8 mouse cellular contexts compared by ENCODE assay signal in the genomic region with DNA sequence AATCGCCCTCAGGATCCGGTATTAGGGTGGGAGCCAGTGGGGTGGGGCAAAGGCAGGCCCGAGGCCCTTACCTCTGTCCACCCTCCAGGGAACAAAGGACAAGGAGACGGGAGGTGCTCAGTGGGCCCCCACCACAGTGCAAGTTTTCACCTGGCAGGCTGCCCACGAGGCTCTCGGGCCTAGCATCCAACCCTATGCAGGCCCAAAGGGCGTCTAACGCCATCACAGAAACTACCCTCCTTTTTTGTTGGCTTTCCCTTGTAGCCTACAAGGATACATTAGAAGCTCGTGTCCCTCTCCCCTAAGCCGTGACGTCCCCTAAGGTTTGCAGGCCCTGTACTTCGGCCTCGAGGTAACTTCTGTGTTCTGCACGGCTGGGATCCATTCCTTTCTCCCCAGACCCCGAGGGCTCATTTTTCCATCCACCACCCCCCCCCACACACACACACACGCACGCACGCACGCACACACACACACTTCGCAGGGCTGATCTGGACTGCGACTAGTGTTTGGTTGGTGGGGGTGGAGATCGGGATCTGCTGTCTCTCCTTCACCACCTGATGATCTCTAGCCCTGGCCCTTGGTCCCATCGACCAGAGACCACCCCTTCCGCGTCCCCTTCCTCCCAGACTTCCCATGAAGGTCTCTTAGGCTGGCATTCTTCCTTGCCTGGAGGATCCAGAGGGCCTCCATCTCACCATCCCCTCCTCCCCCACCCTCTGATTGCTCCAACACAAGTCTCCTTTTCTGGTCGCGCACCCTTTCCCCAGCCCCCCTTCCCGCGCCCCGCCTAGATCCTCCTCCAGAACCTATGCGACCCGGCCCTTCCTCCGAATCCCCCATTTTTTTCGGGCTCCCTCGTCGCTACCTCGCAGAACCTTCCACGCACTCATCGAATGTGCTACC. TPM values are rescaled to one million over a fixed set of nuclear protein-coding genes. Genes with fewer than 3 reads are reported as not detected.
DNase-seq lines count a peak whose midpoint lies in the region; ATAC-seq and TF ChIP-seq lines count a peak whose summit lies in the region.

No protein-coding gene starts in this region.

- DNase-seq in CD4-positive, CD25-positive, alpha-beta regulatory T cell, adult 2 months (ENCODE audit: low read depth, low spot score), result peak; percentile 40
- DNase-seq in R1 (ENCODE audit: low read depth, low spot score), result peak; percentile 68
- DNase-seq in cerebellum, postnatal 25 days, result peak; percentile 73 to 78
- DNase-seq in kidney, adult 2 months, result peak; percentile 72
- DNase-seq in liver, embryonic 14.5 days (ENCODE audit: low read depth in 3 of 3, low spot score in 3 of 3), result no peak

- peak; percentile 31 for ATAC-seq in granulocyte monocyte progenitor cell, adult 5-6 weeks (replicated peaks; ENCODE audit: poor library complexity, severe bottlenecking)
- peak; percentile 25 for ATAC-seq in liver, embryonic 14.5 days (ENCODE audit: insufficient read depth)
- peak; percentile 75 for ATAC-seq in neural tube, embryonic 14.5 days (ENCODE audit: low read depth)
- no peak for ATAC-seq in monocyte, adult 5-6 weeks (replicated peaks; ENCODE audit: insufficient number of reproducible peaks, low FRiP score, low TSS enrichment, poor library complexity, severe bottlenecking)

- peaks cover 17% of the 10 kb centered on the region for H3K4me1 ChIP-seq in kidney, adult 2 months (ENCODE audit: control insufficient read depth, insufficient read depth, low read length)
- peaks cover 7 to 22% of the 10 kb centered on the region in 2 experiments for H3K4me1 ChIP-seq in liver, embryonic 14.5 days (replicated peaks; ENCODE audit: control insufficient read depth in 2 of 2, insufficient read depth in 2 of 2, low read length in 1 of 2)
- H3K4me1 ChIP-seq in neural tube, embryonic 14.5 days (ENCODE audit: control insufficient read depth, insufficient read depth, low read length), result peaks cover 18% of the 10 kb centered on the region; the same call in 1 of the 2 replicates

- H3K4me2 ChIP-seq in liver, embryonic 14.5 days (ENCODE audit: low read depth), result peak overlapping the region; percentile 78
- peak overlapping the region; percentile 98 for H3K4me2 ChIP-seq in neural tube, embryonic 14.5 days (ENCODE audit: low read depth, low read length)

- TF ChIP-seq POLR2A in kidney, adult 2 months (IDR thresholded peaks at IDR 0.05; ENCODE audit: low read depth, low read length), result peak; percentile 8

- TF ChIP-seq EP300 in liver, embryonic 14.5 days (IDR thresholded peaks at IDR 0.05; ENCODE audit: low read depth), result no peak

- peak overlapping the region; percentile 96 for H3K4me3 ChIP-seq in kidney, adult 2 months (ENCODE audit: insufficient read depth, low read depth, low read length)
- H3K4me3 ChIP-seq in liver, embryonic 14.5 days (ENCODE audit: insufficient read depth in 1 of 2, low read depth in 2 of 2, low read length in 2 of 2), result peak overlapping the region; percentile 67 to 82
- peak overlapping the region; percentile 75 for H3K4me3 ChIP-seq in neural tube, embryonic 14.5 days (ENCODE audit: low read depth, low read length)

- peak overlapping the region; percentile 79 for H3K27ac ChIP-seq in kidney, adult 2 months (ENCODE audit: insufficient read depth, low read depth, low read length)
- peak overlapping the region; percentile 6 for H3K27ac ChIP-seq in liver, embryonic 14.5 days
- H3K27ac ChIP-seq in neural tube, embryonic 14.5 days (ENCODE audit: low read depth, low read length), result peak overlapping the region; percentile 93

- no peaks in the 10 kb centered on the region for H3K9me3 ChIP-seq in liver, embryonic 14.5 days (ENCODE audit: control insufficient read depth, low read length)
- no peaks in the 10 kb centered on the region for H3K9me3 ChIP-seq in neural tube, embryonic 14.5 days (ENCODE audit: control insufficient read depth, low read length)

- peak overlapping the region; percentile 80 for H3K9ac ChIP-seq in liver, embryonic 14.5 days (replicated peaks)
- H3K9ac ChIP-seq in neural tube, embryonic 14.5 days (replicated peaks; ENCODE audit: low read depth, low read length), result peak overlapping the region; percentile 88

- TF ChIP-seq CTCF in kidney, adult 2 months (conservative IDR thresholded peaks at IDR 0.05; ENCODE audit: insufficient read depth, insufficient read length, low read depth, low read length), result no peak
- TF ChIP-seq CTCF in liver, embryonic 14.5 days (IDR thresholded peaks at IDR 0.05; ENCODE audit: low read depth), result no peak

- WGBS in kidney, adult 2 months, result under 1% methylated on average over 39 of the region's 39 CpGs
- WGBS in liver, embryonic 14.5 days (ENCODE audit: insufficient replicate concordance), result under 1% methylated on average over 39 of the region's 39 CpGs
- WGBS in neural tube, embryonic 14.5 days, result 1% methylated on average over 39 of the region's 39 CpGs

- no peaks in the 10 kb centered on the region for H3K27me3 ChIP-seq in kidney, adult 2 months (replicated peaks; ENCODE audit: control insufficient read depth, insufficient read depth, low read length)
- no peaks in the 10 kb centered on the region for H3K27me3 ChIP-seq in liver, embryonic 14.5 days (ENCODE audit: control insufficient read depth, insufficient read depth, low read length)
- H3K27me3 ChIP-seq in neural tube, embryonic 14.5 days (ENCODE audit: control insufficient read depth, insufficient read depth, low read length), result no peaks in the 10 kb centered on the region

- peaks cover 10% of the 10 kb centered on the region for H3K36me3 ChIP-seq in kidney, adult 2 months (ENCODE audit: control insufficient read depth, insufficient read depth, low read length)
- H3K36me3 ChIP-seq in liver, embryonic 14.5 days (replicated peaks; ENCODE audit: control insufficient read depth, insufficient read depth, low read depth), result peaks cover 22% of the 10 kb centered on the region
- peaks cover 32% of the 10 kb centered on the region for H3K36me3 ChIP-seq in neural tube, embryonic 14.5 days (ENCODE audit: control insufficient read depth, insufficient read depth, low read length)

RNA-seq across cellular contexts. Expression of a gene that starts 2.3 kb away (rescaled TPM):
- 4.1 TPM in 1 of 2 replicates, not detected in the other for total RNA-seq in granulocyte monocyte progenitor cell, adult 5-6 weeks (2014; fragmentation: Nextera tagmentation)
- 0.82 TPM in 1 of 2 replicates, not detected in the other for total RNA-seq in granulocyte monocyte progenitor cell, adult 5-6 weeks (2017)
- polyA plus RNA-seq in kidney, adult 2 months (2012; rRNA removed), result 2.1 and 9.1 TPM in 2 replicates
- 18.2 and 22.2 TPM in 2 replicates for polyA plus RNA-seq in liver, embryonic 14.5 days (2012; rRNA removed)
- 37.5 and 41.2 TPM in 2 replicates for polyA plus RNA-seq in liver, embryonic 14.5 days (2014; fragmentation: Nextera tagmentation; extraction: Ambion mirVana)
- polyA plus RNA-seq in neural tube, embryonic 14.5 days (2014; fragmentation: Nextera tagmentation; extraction: Ambion mirVana), result 4.1 and 5.5 TPM in 2 replicates
- not detected in 3 replicates for total RNA-seq in monocyte, adult 5-6 weeks (2017)

RNA-seq across cellular contexts. Expression of a gene that starts 10.9 kb away (rescaled TPM):
- total RNA-seq in granulocyte monocyte progenitor cell, adult 5-6 weeks (2014; fragmentation: Nextera tagmentation), result 137 and 211 TPM in 2 replicates
- 86.1 and 111 TPM in 2 replicates for total RNA-seq in granulocyte monocyte progenitor cell, adult 5-6 weeks (2017)
- 244 and 277 TPM in 2 replicates for polyA plus RNA-seq in kidney, adult 2 months (2012; rRNA removed)
- 71.1 and 73.9 TPM in 2 replicates for polyA plus RNA-seq in liver, embryonic 14.5 days (2012; rRNA removed)
- polyA plus RNA-seq in liver, embryonic 14.5 days (2014; fragmentation: Nextera tagmentation; extraction: Ambion mirVana), result 50.3 and 61.1 TPM in 2 replicates
- polyA plus RNA-seq in neural tube, embryonic 14.5 days (2014; fragmentation: Nextera tagmentation; extraction: Ambion mirVana), result 282 and 335 TPM in 2 replicates
- total RNA-seq in monocyte, adult 5-6 weeks (2017), result 88.8 to 157 TPM (median 111 TPM) in 3 replicates

RNA-seq across cellular contexts. Expression of a gene that starts 11.8 kb away (rescaled TPM):
- total RNA-seq in granulocyte monocyte progenitor cell, adult 5-6 weeks (2014; fragmentation: Nextera tagmentation), result 0.21 TPM in 1 of 2 replicates, not detected in the other
- total RNA-seq in granulocyte monocyte progenitor cell, adult 5-6 weeks (2017), result not detected in 2 replicates
- polyA plus RNA-seq in kidney, adult 2 months (2012; rRNA removed), result 34.2 and 38.8 TPM in 2 replicates
- polyA plus RNA-seq in liver, embryonic 14.5 days (2012; rRNA removed), result 0.06 and 0.15 TPM in 2 replicates
- 0.05 TPM in 1 of 2 replicates, not detected in the other for polyA plus RNA-seq in liver, embryonic 14.5 days (2014; fragmentation: Nextera tagmentation; extraction: Ambion mirVana)
- 0.13 and 0.21 TPM in 2 replicates for polyA plus RNA-seq in neural tube, embryonic 14.5 days (2014; fragmentation: Nextera tagmentation; extraction: Ambion mirVana)
- not detected in 3 replicates for total RNA-seq in monocyte, adult 5-6 weeks (2017)

RNA-seq across cellular contexts. Expression of a gene that starts 37.4 kb away (rescaled TPM):
- total RNA-seq in granulocyte monocyte progenitor cell, adult 5-6 weeks (2014; fragmentation: Nextera tagmentation), result not detected in 2 replicates
- total RNA-seq in granulocyte monocyte progenitor cell, adult 5-6 weeks (2017), result 3.0 TPM in 1 of 2 replicates, not detected in the other
- polyA plus RNA-seq in kidney, adult 2 months (2012; rRNA removed), result 41.5 and 46.8 TPM in 2 replicates
- 18.9 and 19.9 TPM in 2 replicates for polyA plus RNA-seq in liver, embryonic 14.5 days (2012; rRNA removed)
- 19.3 and 20.7 TPM in 2 replicates for polyA plus RNA-seq in liver, embryonic 14.5 days (2014; fragmentation: Nextera tagmentation; extraction: Ambion mirVana)
- polyA plus RNA-seq in neural tube, embryonic 14.5 days (2014; fragmentation: Nextera tagmentation; extraction: Ambion mirVana), result 7.0 and 28.7 TPM in 2 replicates
- total RNA-seq in monocyte, adult 5-6 weeks (2017), result not detected in 3 replicates

RNA-seq across cellular contexts. Expression of a gene that starts 45.3 kb away (rescaled TPM):
- total RNA-seq in granulocyte monocyte progenitor cell, adult 5-6 weeks (2014; fragmentation: Nextera tagmentation), result 13.9 and 15.2 TPM in 2 replicates
- 14.8 and 17.4 TPM in 2 replicates for total RNA-seq in granulocyte monocyte progenitor cell, adult 5-6 weeks (2017)
- polyA plus RNA-seq in kidney, adult 2 months (2012; rRNA removed), result 7.3 and 7.5 TPM in 2 replicates
- 2.1 and 3.1 TPM in 2 replicates for polyA plus RNA-seq in liver, embryonic 14.5 days (2012; rRNA removed)
- 6.0 and 7.5 TPM in 2 replicates for polyA plus RNA-seq in liver, embryonic 14.5 days (2014; fragmentation: Nextera tagmentation; extraction: Ambion mirVana)
- 11.8 TPM in 2 replicates for polyA plus RNA-seq in neural tube, embryonic 14.5 days (2014; fragmentation: Nextera tagmentation; extraction: Ambion mirVana)
- total RNA-seq in monocyte, adult 5-6 weeks (2017), result 13.2 to 19.6 TPM (median 14.0 TPM) in 3 replicates

Comparison
In these comparisons a context has a peak if more than half of its experiments do, and no peak if none do; other contexts are left out.
1. DNase-seq: peak in CD4-positive, CD25-positive, alpha-beta regulatory T cell, adult 2 months (single experiment), R1 (single experiment), cerebellum, postnatal 25 days (2 of 2) and kidney, adult 2 months (single experiment); none in liver, embryonic 14.5 days (0 of 3).
2. H3K27ac ChIP-seq: peak in every context shown above with its lines; median percentile 93 in neural tube, embryonic 14.5 days; 79 in kidney, adult 2 months; 6 in liver, embryonic 14.5 days.
3. RNA of a gene that starts 11.8 kb away (polyA plus RNA-seq): 34.2 to 38.8 TPM in kidney, adult 2 months; 0.05 to 0.15 TPM in liver, embryonic 14.5 days and 0.13 to 0.21 TPM in neural tube, embryonic 14.5 days; every median in the first group is over 10 times any median in the second.
4. Peak in every context shown above with its lines, with median percentiles within 50 percentile points of each other: H3K4me3 ChIP-seq.